Mouse (Mus musculus) natural killer cell, adult 2 months (primary cell): ENCODE measurements around the gene Ubtf.

Source experiments
- DNase-seq, 2 experiments: peaks; one replicate each; pipeline ENCODE4 v3.0.0; 2022; ENCODE audit warnings: low spot score in 2 of 2

The Ubtf gene

DNA sequence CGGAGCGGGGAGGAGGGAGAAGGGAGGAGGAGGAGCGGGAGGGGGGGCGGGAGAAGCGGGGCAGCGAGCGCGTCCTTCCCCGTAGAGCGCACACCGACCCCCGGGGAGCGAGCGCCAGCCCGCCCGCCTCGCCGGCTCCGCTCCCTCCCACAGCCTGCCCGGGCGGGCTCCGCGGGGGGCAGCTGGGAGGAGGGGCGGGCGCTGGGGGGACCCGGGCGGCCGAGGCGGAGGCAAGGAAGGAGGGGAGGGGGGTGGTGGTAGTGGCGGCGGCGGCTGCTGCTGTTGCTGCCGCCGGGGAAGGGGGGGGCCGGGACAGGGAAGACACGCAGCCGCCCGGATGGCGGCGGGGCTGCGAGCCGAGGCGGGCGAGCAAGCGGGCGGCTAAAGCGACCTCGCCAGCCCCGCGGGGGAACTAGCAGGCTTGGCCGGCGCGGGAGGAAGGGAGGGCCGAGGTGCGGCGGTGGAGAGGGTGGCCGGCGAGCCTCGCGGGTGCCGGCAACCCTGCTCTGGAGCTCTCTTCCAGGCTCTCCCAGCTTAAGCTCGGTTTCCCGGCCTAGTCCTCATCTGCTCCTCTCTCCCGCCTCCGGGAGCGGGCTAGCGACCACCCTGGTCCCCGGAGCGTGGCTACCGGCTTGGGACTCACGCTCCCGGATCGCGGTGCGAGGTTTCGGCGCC lies 1.5 kb downstream of the Ubtf start:
- DNase-seq: peak; percentile 35 to 54

GRCm38 (mm10) chr11:102317298-102317900 lies 2.1 kb downstream of the Ubtf start:
- DNase-seq: peak; percentile 50 to 66

DNA sequence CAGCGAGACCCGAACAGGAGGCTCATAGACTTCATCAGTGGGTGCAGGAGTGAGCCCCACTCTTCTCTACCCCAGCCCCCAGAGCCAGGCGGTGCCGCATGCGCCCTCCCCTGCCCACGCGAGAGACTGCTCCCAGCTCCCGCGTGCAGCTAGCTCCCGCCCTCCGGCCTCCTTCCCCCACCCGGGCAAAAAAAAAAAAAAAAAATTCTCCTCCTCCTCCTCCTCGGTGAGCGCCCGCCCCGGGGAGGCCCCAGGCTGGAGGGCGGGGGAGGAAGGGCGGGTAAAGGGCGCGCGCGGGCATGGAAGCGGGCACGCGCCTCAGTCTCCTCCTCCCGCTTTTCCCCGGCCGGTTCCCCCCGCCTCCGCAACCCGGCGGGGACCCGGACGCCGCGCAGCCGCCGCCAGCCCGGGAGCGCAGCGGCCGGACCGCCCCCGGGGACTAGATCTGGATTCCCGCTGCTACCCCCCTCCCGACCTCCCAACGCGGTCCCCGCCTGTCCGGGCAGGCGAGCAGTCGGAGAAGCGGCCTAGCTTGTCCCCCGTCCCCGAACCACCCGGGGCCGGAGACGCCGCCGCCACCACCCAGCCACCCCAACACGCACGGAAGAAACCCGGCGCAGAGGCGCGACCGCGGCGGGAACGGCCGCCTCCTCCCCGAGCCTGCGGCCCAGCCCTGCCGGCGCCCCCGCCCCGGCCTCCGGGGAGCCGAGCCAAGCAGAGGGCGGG lies 2.8 kb downstream of the Ubtf start:
- DNase-seq: peak; percentile 63 to 77

GRCm38 (mm10) chr11:102315690-102316571 lies 3.6 kb downstream of the Ubtf start:
- DNase-seq: no peak

DNA sequence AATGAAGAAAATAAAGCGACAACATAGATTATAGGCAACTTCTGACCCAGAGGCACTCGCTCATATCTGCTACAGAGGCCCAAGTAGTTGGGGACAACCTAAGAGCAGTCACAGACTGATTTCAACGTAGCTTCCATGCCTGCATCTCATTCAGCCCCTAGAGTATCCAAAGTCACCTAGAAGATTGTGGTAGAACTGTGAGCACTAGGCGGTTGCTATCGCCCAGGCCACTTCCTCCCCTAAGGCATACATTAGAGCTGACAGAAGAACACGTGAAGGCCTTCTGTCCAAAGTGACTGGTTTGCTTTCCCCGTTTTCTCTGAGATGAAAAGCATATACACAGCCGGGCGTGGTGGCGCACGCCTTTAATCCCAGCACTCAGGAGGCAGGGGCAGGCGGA lies 5.2 kb downstream of the Ubtf start:
- no peak for DNase-seq

DNA sequence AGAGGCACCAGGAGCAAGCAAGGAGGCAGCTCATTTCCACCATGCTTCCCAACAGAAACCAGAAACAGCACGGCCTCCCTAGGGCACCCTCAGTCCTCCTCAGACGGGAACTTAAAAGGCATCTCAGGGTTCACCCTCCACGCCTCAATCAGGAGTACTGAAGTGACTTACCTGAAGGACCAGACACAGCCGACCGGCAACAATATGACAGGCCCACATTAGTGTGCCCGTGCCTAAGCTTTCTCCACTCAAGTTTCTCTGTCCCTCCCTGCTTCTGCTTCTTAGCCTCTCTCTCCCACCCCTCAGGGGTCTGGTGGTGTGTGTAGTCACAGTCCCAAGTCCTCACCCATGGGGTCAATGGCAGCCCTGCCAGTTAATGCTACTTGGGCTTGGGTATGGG lies 7.0 kb downstream of the Ubtf start:
- DNase-seq: no peak

DNA sequence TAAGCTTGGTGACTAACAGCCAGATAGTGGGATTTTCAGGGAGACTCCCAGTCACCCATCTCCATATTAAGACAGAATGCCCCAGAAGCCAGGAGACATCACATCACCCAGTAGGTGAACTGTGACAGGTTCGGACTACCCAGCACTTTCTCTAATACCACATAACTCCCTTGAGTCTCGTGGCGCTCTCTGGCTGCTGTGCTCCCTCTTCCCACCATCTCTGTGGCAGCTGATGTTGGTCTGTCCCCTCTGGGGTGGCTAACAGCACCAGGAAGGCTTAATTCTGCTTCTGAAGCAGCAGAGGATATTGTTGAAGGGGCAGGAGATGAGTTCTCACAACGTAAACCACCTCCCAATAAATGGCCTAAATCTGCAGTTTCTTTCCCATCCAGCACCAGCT lies 7.6 kb downstream of the Ubtf start:
- DNase-seq: no peak

- DNase-seq: no peak
These were observed 8.5 kb downstream of the Ubtf start for GRCm38 (mm10) chr11:102310768-102311695.

- DNase-seq: no peak
These were observed 9.5 kb downstream of the Ubtf start for GRCm38 (mm10) chr11:102309821-102310617.

- DNase-seq: peak; percentile 95 to 96
These were observed 10.6 kb downstream of the Ubtf start for GRCm38 (mm10) chr11:102308979-102309378.

DNA sequence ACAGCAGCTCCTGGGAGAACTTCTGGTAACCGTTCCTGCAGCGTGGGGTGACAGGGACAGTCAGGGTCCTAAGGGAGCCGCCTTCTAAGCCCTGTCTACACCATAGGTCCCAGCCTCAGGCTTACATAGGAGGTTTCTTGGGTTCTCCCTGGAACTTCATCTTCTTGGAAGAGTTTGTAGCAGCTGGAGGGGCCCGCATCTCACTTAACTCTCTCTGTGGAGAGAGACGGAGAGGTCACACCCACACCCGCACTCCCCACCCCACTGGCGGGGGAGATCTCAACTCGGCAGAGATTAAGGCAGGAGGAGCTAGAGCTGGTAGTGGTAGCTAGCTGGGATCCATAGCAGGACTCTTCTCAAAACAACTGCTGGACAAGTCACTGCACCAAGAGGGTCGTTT lies 11.4 kb downstream of the Ubtf start:
- no peak for DNase-seq

DNA sequence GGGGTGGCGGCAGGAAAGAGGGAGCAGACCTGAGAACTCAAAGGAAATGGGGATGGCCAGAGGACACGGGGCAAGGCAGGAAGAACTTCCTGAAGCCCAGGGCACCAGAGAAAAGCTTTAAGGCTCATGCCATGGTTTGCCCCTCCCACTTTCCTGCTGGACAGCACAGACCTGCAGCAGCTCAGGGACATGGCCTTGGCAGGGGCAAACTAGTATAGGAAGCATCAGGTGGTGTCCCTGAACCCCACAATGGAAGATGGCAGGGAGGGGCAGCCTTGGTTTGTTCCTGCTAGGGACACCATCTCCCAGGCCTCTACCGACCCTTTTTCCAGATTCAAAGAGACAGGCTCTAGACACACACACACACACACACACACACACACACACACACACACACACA lies 14.2 kb downstream of the Ubtf start:
- no peak for DNase-seq

DNA sequence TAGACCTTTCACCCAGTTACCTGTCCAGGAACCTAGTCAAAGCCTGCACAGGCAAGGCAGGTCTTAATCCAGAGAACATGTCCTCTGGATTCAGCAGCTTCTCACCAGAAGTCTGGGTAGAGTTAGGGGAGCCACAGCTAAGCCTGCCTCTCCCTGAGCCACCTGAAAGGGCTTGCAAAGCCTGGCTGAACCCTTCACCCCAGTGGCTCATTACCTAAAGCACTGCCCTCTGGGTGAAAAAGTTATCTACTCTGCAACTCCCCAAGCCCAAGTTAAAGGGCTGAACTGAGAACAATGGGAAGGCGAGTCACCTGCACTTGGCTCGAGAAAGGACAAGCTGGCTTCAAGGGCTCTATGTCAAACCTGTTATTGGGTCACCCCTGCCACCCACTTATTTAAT lies 15.4 kb downstream of the Ubtf start:
- DNase-seq: no peak

DNA sequence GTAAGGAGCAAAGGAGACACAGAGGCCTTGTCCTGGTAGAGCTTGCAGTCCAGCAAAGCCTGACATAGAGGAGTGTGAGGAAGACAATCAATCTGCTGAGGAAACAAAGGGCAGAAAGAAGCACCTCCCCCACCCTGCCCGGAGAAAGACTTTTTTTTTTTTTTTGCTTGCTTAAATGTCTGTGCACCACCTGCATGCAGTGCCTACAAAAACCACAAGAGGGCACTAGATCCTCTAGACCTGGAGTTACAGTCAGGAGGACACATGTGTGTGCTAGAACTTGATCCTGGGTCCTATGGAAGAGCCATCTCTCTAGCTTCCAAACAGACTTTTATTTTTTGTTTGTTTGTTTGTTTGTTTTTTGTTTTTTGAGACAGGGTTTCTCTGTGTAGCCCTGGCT lies 19.7 kb downstream of the Ubtf start:
- peak; percentile 71 to 76 for DNase-seq

GRCm38 (mm10) chr11:102297577-102298556 lies 21.7 kb downstream of the Ubtf start:
- DNase-seq: peak in 1 of 2 experiments; percentile 32

GRCm38 (mm10) chr11:102296491-102297472 lies 22.8 kb downstream of the Ubtf start, which contains the start of gene Atxn7l3:
TSS of gene Atxn7l3 (minus strand) at chr11:102296631.
- peak; percentile 96 to 97 for DNase-seq
